Mouse (Mus musculus) hindbrain, embryonic 14.5 days (tissue): ENCODE results near the gene Pik3cd. TPM values are rescaled to one million over a fixed set of nuclear protein-coding genes. Genes with fewer than 3 reads are reported as not detected.

ENCODE experiments used
- ATAC-seq: fragments of 200-750 bp; cut with Nextera tagmentation; 2 replicates; pipeline ENCODE4 v1.8.0; 2017; ENCODE audit warnings: moderate number of reproducible peaks, mild to moderate bottlenecking, moderate TSS enrichment, moderate library complexity; ENCODE audit not compliant: low FRiP score
- DNase-seq: peaks from one replicate; pipeline ENCODE4 v3.0.0-alpha.2; 2015; ENCODE audit warnings: low spot score
- H3K27ac ChIP-seq: fragments of 300-500 bp; sonication (generic); 2 replicates; pipeline ENCODE4 v1.5.1; 2014; ENCODE audit warnings: mild to moderate bottlenecking, moderate library complexity
- H3K27me3 ChIP-seq: fragments of 300-500 bp; sonication (generic); 2 replicates; pipeline ENCODE4 v1.6.1; 2014; ENCODE audit warnings: mild to moderate bottlenecking, low read length, mixed read lengths; ENCODE audit not compliant: control insufficient read depth, insufficient read depth
- H3K36me3 ChIP-seq: fragments of 300-500 bp; sonication (generic); replicated peaks from 2 replicates; pipeline ENCODE4 v1.6.1; 2014; ENCODE audit not compliant: control insufficient read depth, insufficient read depth
- H3K4me1 ChIP-seq: fragments of 300-500 bp; sonication (generic); replicated peaks from 2 replicates; pipeline ENCODE4 v1.6.1; 2014; ENCODE audit warnings: antibody characterized with exemption, low read length, mixed read lengths; ENCODE audit not compliant: control insufficient read depth, insufficient read depth
- H3K4me2 ChIP-seq: fragments of 300-500 bp; sonication (generic); replicated peaks from 2 replicates; pipeline ENCODE4 v1.6.1; 2014; ENCODE audit warnings: mild to moderate bottlenecking, moderate library complexity
- H3K4me3 ChIP-seq: fragments of 300-500 bp; sonication (generic); replicated peaks from 2 replicates; pipeline ENCODE4 v1.5.1; 2014; ENCODE audit warnings: mild to moderate bottlenecking, low read length
- H3K9ac ChIP-seq: fragments of 300-500 bp; sonication (generic); 2 replicates; pipeline ENCODE4 v1.6.1; 2014
- H3K9me3 ChIP-seq: fragments of 300-500 bp; sonication (generic); 2 replicates; pipeline ENCODE4 v1.6.1; 2016; ENCODE audit warnings: low read length; ENCODE audit not compliant: control insufficient read depth
- WGBS: fragments of 180-500 bp; shearing (Covaris S2); extraction: QIAGEN DNeasy Blood & Tissue Kit; methylation state at CpG from one replicate; pipeline ENCODE4 v1.1.7; 2014; 5-methylcytosine and 5-hydroxymethylcytosine counted together
- polyA plus RNA-seq: library from polyadenylated mRNA; unstranded; fragments of >200 nt; fragmentation: Nextera tagmentation; extraction: Ambion mirVana; gene quantifications from 2 replicates; pipeline ENCODE4 v1.2.1, GENCODE M21; 2014

The Pik3cd gene
- polyA plus RNA-seq, 1 experiment from 2014 or later: 16.5 TPM

DNA sequence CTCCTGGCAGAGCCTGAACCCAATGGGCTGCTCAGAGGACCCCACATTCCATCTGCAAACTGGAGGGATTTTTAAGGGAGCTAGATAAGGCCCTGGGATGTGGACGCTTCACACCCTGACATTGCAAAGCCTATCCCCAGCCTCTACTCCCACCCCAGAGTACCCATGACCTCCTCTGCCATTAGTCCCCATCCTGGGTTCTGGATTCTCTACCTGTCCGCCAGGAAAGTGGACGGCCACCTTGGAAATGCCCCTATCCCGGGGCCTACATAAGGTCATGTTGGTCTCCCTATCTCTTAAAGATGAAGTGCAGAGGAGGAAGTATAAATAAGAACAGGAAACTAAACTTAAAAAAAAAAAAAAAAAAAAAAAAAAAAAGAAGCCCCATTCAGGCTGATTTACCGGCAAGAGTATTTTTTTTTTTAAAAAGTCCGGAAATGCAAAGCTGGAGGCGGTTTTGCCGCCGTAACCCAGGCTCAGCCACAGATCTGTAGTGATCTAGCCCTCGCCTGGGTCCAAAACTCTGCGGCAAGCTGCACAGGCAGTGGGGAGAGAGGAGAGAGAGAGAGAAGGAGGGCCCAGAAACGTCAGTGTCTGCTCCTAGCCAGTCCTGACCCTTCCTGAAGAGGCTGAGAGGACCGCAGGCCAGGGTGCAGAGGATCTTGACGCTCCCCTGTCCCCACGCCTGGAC, 4.7 kb downstream of the Pik3cd start:
- WGBS: 24% methylated on average over 15 of the region's 15 CpGs
- Histone ChIP-seq H3K27ac (no peak overlapping the region), H3K9ac (peak overlapping the region; percentile 40), H3K4me1 (0 out of 2 replicates have a peak, but pooled peaks cover 17% of the 10 kb centered on the region), H3K36me3 (no peaks in the 10 kb centered on the region), H3K9me3 (no peaks in the 10 kb centered on the region), H3K4me2 (peak overlapping the region; percentile 56), H3K4me3 (peak overlapping the region; percentile 31), H3K27me3 (peaks cover 19% of the 10 kb centered on the region)
- ATAC-seq: no peak
- DNase-seq: no peak

GRCm38 (mm10) chr4:149696189-149696971, 6.0 kb downstream of the Pik3cd start:
- Histone ChIP-seq H3K4me3 (no peak overlapping the region), H3K27me3 (peaks cover 19% of the 10 kb centered on the region), H3K4me2 (no peak overlapping the region), H3K36me3 (no peaks in the 10 kb centered on the region), H3K4me1 (0 out of 2 replicates have a peak, but pooled peaks cover 17% of the 10 kb centered on the region), H3K9ac (no peak overlapping the region), H3K27ac (no peak overlapping the region), H3K9me3 (no peaks in the 10 kb centered on the region)
- DNase-seq: no peak
- 34% methylated on average over 16 of the region's 16 CpGs for WGBS
- ATAC-seq: no peak

DNA sequence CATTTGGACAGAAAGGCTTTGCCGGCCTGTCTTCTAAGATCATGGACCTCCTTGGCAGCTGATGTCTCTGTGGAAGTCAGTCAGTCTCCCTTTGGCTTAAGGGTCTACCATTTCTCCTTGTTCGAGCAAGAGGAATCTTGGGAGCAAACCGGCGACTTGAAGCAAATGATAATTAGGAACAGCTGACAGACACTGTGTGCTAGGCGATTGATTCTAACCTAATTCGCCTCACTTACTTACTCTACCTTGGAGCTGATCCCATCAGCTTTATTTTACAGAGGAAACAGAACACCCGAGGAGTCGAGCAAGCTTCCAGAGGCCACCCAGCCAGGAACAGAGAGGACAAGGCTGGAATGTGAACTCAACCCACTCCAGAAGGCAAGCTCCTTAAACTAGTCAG, 11.0 kb downstream of the Pik3cd start:
- Histone ChIP-seq H3K27ac (no peak overlapping the region), H3K9ac (no peak overlapping the region), H3K9me3 (no peaks in the 10 kb centered on the region), H3K4me3 (no peak overlapping the region), H3K36me3 (no peaks in the 10 kb centered on the region), H3K4me2 (no peak overlapping the region), H3K4me1 (0 out of 2 replicates have a peak, but pooled peaks cover 5% of the 10 kb centered on the region), H3K27me3 (no peaks in the 10 kb centered on the region)
- DNase-seq (no peak), ATAC-seq (no peak)
- WGBS: 71% methylated on average over 8 of the region's 8 CpGs

GRCm38 (mm10) chr4:149690828-149691280, 11.5 kb downstream of the Pik3cd start:
- Histone ChIP-seq H3K27me3 (no peaks in the 10 kb centered on the region), H3K4me1 (no peaks in the 10 kb centered on the region), H3K27ac (no peak overlapping the region), H3K4me2 (no peak overlapping the region), H3K36me3 (no peaks in the 10 kb centered on the region), H3K9me3 (no peaks in the 10 kb centered on the region), H3K9ac (no peak overlapping the region), H3K4me3 (no peak overlapping the region)
- ATAC-seq: no peak
- WGBS: 89% methylated on average over 8 of the region's 8 CpGs
- no peak for DNase-seq

DNA sequence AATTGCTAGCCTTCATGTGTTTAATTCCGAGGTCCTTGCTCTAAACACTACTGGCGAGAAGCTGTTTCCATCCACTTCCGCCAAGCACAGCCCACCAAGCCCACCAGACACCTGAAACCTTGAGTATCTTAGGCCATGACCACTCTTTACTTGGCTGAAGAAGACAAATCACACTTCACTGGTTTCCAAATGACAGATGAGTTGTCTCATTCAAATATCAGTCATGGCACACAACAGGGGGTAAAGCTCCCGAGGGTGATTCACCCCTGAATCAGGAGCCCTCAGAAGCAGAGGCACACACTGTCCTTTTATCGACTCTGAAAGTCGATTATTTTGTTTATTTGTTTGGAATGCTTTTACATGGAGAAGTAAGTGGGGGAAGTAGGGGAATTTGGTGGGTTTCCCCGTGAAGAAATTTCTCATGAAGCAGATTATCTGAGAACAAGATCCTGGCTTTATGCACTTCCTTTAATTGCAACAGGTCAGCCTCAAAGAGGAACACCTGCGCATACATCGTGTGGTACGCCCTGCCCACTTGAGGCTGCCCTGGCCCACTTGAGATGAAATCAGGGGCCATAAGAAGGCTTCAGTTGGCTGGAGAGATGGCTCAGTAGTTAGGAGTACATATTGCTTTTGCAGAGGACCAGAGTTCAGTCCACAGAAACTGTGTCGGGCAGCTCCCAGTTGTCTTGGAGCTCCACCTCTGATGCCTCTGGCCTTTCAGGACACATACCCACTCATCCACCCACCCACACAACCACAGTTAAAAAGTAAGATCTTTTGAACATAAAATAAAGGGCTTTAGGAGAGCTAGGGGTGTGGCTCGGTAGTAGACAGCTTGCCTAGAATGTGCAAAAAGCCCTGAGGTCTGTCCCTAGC, 12.3 kb downstream of the Pik3cd start:
- H3K4me1 ChIP-seq: no peaks in the 10 kb centered on the region
- DNase-seq (no peak), ATAC-seq (no peak)
- H3K9ac ChIP-seq: no peak overlapping the region
- no peak overlapping the region for H3K4me3 ChIP-seq
- no peaks in the 10 kb centered on the region for H3K9me3 ChIP-seq
- no peak overlapping the region for H3K4me2 ChIP-seq
- no peaks in the 10 kb centered on the region for H3K27me3 ChIP-seq
- H3K36me3 ChIP-seq: no peaks in the 10 kb centered on the region
- 85% methylated on average over 12 of the region's 12 CpGs for WGBS
- H3K27ac ChIP-seq: no peak overlapping the region

- Histone ChIP-seq H3K4me3 (no peak overlapping the region), H3K4me1 (no peaks in the 10 kb centered on the region), H3K4me2 (no peak overlapping the region), H3K36me3 (no peaks in the 10 kb centered on the region), H3K9me3 (no peaks in the 10 kb centered on the region), H3K27me3 (no peaks in the 10 kb centered on the region), H3K9ac (no peak overlapping the region), H3K27ac (no peak overlapping the region)
- DNase-seq: no peak
- ATAC-seq: no peak
- WGBS: 63% methylated on average over 14 of the region's 14 CpGs
Observed at GRCm38 (mm10) chr4:149688861-149689260, 13.5 kb downstream of the Pik3cd start.

GRCm38 (mm10) chr4:149684841-149685623, 17.3 kb downstream of the Pik3cd start:
- Histone ChIP-seq H3K27me3 (no peaks in the 10 kb centered on the region), H3K4me2 (no peak overlapping the region), H3K27ac (no peak overlapping the region), H3K36me3 (no peaks in the 10 kb centered on the region), H3K9ac (no peak overlapping the region), H3K4me3 (no peak overlapping the region), H3K4me1 (no peaks in the 10 kb centered on the region), H3K9me3 (no peaks in the 10 kb centered on the region)
- 83% methylated on average over 11 of the region's 11 CpGs for WGBS
- DNase-seq (no peak), ATAC-seq (no peak)

GRCm38 (mm10) chr4:149683875-149684274, 18.5 kb downstream of the Pik3cd start:
- Histone ChIP-seq H3K9me3 (no peaks in the 10 kb centered on the region), H3K27ac (no peak overlapping the region), H3K4me2 (no peak overlapping the region), H3K4me1 (no peaks in the 10 kb centered on the region), H3K4me3 (no peak overlapping the region), H3K9ac (no peak overlapping the region), H3K36me3 (no peaks in the 10 kb centered on the region), H3K27me3 (no peaks in the 10 kb centered on the region)
- ATAC-seq: no peak
- no peak for DNase-seq
- 23% methylated on average over 7 of the region's 7 CpGs for WGBS
